ENCODE assay signal across 8 mouse cellular contexts in the genomic region with DNA sequence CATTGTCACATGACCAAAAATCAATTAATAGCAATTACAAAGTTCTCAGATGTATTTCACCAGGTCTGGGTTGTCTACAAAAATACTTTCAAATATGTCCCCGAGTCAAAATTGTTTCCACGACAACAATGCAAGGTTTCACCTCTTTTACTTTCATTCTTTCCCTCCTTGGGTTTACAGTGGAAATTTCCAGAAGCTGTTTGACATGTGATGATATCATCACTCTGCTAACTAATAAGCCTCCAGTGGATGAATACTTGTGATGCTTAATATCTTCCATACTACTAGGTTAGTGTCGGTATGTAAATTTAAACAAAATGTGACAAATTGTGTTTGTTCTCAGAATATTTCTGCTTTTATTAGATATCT. TPM values are rescaled to one million over a fixed set of nuclear protein-coding genes. Genes with fewer than 3 reads are reported as not detected.
DNase-seq lines count a peak whose midpoint lies in the region; ATAC-seq lines count a peak whose summit lies in the region.

No protein-coding gene starts in this region.

- H3K4me3 ChIP-seq in heart, embryonic 13.5 days, result peak overlapping the region; percentile 68
- peak overlapping the region; percentile 40 for H3K4me3 ChIP-seq in hindbrain, embryonic 11.5 days (ENCODE audit: low read depth, low read length)
- H3K4me3 ChIP-seq in midbrain, embryonic 10.5 days, result peak overlapping the region; percentile 65

- H3K4me2 ChIP-seq in heart, embryonic 13.5 days, result peak overlapping the region; percentile 99
- H3K4me2 ChIP-seq in hindbrain, embryonic 11.5 days (replicated peaks; ENCODE audit: low read depth, low read length), result peak overlapping the region; percentile 98

- WGBS in heart, embryonic 13.5 days, result 61% methylated on average over 3 of the region's 3 CpGs
- WGBS in hindbrain, embryonic 11.5 days, result 82% methylated on average over 3 of the region's 3 CpGs
- WGBS in midbrain, embryonic 10.5 days, result 77% methylated on average over 3 of the region's 3 CpGs

- no peak for ATAC-seq in heart, embryonic 13.5 days (ENCODE audit: extremely low read depth, insufficient number of reproducible peaks, low FRiP score, low TSS enrichment)
- ATAC-seq in hindbrain, embryonic 11.5 days (ENCODE audit: low FRiP score), result no peak

- no peaks in the 10 kb centered on the region for H3K36me3 ChIP-seq in heart, embryonic 13.5 days
- no peaks in the 10 kb centered on the region for H3K36me3 ChIP-seq in hindbrain, embryonic 11.5 days (ENCODE audit: control insufficient read depth, insufficient read depth, low read length)
- no peaks in the 10 kb centered on the region for H3K36me3 ChIP-seq in midbrain, embryonic 10.5 days

- DNase-seq in heart, adult 11 months, result no peak
- peak; percentile 58 for DNase-seq in CD4-positive, CD25-positive, alpha-beta regulatory T cell, adult 2 months (ENCODE audit: low read depth, low spot score)
- no peak for DNase-seq in hindbrain, embryonic 11.5 days (ENCODE audit: low spot score)
- DNase-seq in midbrain, embryonic 10.5 days (ENCODE audit: low spot score), result no peak
- DNase-seq in layer of hippocampus, postnatal 36 days, result no peak
- DNase-seq in urinary bladder, postnatal 4 days (ENCODE audit: low spot score in 2 of 2), result no peak
- no peak for DNase-seq in right cerebral cortex, adult 2 months (ENCODE audit: low spot score in 2 of 2)

- H3K27me3 ChIP-seq in heart, embryonic 13.5 days (replicated peaks), result peaks cover 33% of the 10 kb centered on the region
- H3K27me3 ChIP-seq in hindbrain, embryonic 11.5 days (ENCODE audit: control insufficient read depth, insufficient read depth, low read length), result peaks cover 15% of the 10 kb centered on the region
- H3K27me3 ChIP-seq in midbrain, embryonic 10.5 days (ENCODE audit: low read depth, poor library complexity, severe bottlenecking), result peaks cover 44% of the 10 kb centered on the region

- peaks cover 12% of the 10 kb centered on the region; the same call in 1 of the 2 replicates for H3K4me1 ChIP-seq in heart, embryonic 13.5 days
- peaks cover 4% of the 10 kb centered on the region for H3K4me1 ChIP-seq in hindbrain, embryonic 11.5 days (replicated peaks; ENCODE audit: control insufficient read depth, insufficient read depth, low read length)
- peaks cover 16% of the 10 kb centered on the region for H3K4me1 ChIP-seq in midbrain, embryonic 10.5 days

- H3K9ac ChIP-seq in heart, embryonic 13.5 days, result peak overlapping the region; percentile 82
- no peak overlapping the region for H3K9ac ChIP-seq in hindbrain, embryonic 11.5 days (ENCODE audit: low read depth, low read length)

- H3K9me3 ChIP-seq in heart, embryonic 13.5 days, result no peaks in the 10 kb centered on the region
- no peaks in the 10 kb centered on the region for H3K9me3 ChIP-seq in hindbrain, embryonic 11.5 days (ENCODE audit: control insufficient read depth, low read length)
- no peaks in the 10 kb centered on the region for H3K9me3 ChIP-seq in midbrain, embryonic 10.5 days (replicated peaks)

- no peak overlapping the region for H3K27ac ChIP-seq in heart, embryonic 13.5 days (replicated peaks)
- H3K27ac ChIP-seq in hindbrain, embryonic 11.5 days (ENCODE audit: low read depth, low read length), result no peak overlapping the region
- no peak overlapping the region for H3K27ac ChIP-seq in midbrain, embryonic 10.5 days (replicated peaks)

RNA-seq across cellular contexts. Expression of gene Prrg4, which starts 0.3 kb away (rescaled TPM):
- 0.99 and 1.0 TPM in 2 replicates for polyA plus RNA-seq in heart, embryonic 13.5 days (2015; fragmentation: Nextera tagmentation; extraction: Ambion mirVana)
- 0.39 and 1.4 TPM in 2 replicates for polyA plus RNA-seq in hindbrain, embryonic 11.5 days (2014; fragmentation: Nextera tagmentation; extraction: Ambion mirVana)
- 0.35 and 0.93 TPM in 2 replicates for polyA plus RNA-seq in midbrain, embryonic 10.5 days (2016; fragmentation: Nextera tagmentation; extraction: Ambion mirVana)
- under 1 TPM; 0.20 to 0.56 TPM for total RNA-seq in layer of hippocampus, postnatal 36 days (2021)

RNA-seq across cellular contexts. Expression of gene Ccdc73, which starts 17.6 kb away (rescaled TPM):
- 7.6 and 8.2 TPM in 2 replicates for polyA plus RNA-seq in heart, embryonic 13.5 days (2015; fragmentation: Nextera tagmentation; extraction: Ambion mirVana)
- polyA plus RNA-seq in hindbrain, embryonic 11.5 days (2014; fragmentation: Nextera tagmentation; extraction: Ambion mirVana), result 5.8 and 7.6 TPM in 2 replicates
- polyA plus RNA-seq in midbrain, embryonic 10.5 days (2016; fragmentation: Nextera tagmentation; extraction: Ambion mirVana), result 4.4 and 5.2 TPM in 2 replicates
- total RNA-seq in layer of hippocampus, postnatal 36 days (2021), result 1 to 10 TPM; 1.5 to 2.1 TPM

RNA-seq across cellular contexts. Expression of gene Qser1, which starts 33.4 kb away (rescaled TPM):
- polyA plus RNA-seq in heart, embryonic 13.5 days (2015; fragmentation: Nextera tagmentation; extraction: Ambion mirVana), result 6.4 and 6.6 TPM in 2 replicates
- polyA plus RNA-seq in hindbrain, embryonic 11.5 days (2014; fragmentation: Nextera tagmentation; extraction: Ambion mirVana), result 14.1 and 19.6 TPM in 2 replicates
- polyA plus RNA-seq in midbrain, embryonic 10.5 days (2016; fragmentation: Nextera tagmentation; extraction: Ambion mirVana), result 9.2 and 9.3 TPM in 2 replicates
- total RNA-seq in layer of hippocampus, postnatal 36 days (2021), result 10 to 100 TPM; 10.5 to 11.3 TPM
